Mouse (Mus musculus) A20 (cell line): Measurements from ENCODE around the gene Ablim2.
A peak's percentile ranks its signal among the peaks of the same experiment; 100 is the strongest.

ENCODE experiments used
- DNase-seq: peaks from one replicate; pipeline ENCODE4 v3.0.0-alpha.2; 2011; ENCODE audit warnings: low read depth, low spot score

The Ablim2 gene

GRCm38 (mm10) chr5:35811639-35812295, 54.1 kb downstream of the Ablim2 start:
- no peak for DNase-seq

DNA sequence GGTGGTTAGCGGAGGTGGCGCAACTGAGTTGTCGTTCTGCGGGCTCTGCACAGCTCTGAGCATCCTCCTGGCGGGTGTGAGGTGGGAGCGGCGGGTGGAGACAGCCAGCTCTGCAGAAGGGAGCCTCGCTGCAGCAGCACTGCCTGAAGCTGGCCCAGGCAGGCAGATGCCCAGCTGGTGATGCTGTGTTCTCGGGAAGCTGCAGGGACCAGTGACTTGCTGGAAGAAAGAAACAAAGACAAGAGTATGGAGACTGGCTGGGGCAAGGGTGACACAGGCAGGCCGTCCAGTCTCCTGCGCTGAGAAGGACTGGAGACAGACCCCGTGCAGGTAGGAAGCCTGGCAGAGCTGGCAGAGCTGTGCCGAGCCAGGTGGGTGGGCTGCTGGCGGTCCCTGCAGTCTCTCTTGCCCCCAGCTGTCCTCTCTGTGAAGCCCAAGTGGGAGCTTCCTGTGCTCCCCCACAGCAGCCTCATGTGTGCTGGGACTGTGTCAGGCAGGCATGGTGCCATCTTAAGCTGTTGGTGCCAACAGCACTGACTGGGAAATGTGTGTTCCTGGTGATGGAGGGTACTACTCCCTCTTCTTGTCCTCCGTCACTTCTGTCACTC, 56.8 kb downstream of the Ablim2 start:
- no peak for DNase-seq

- DNase-seq = no peak
Observed at GRCm38 (mm10) chr5:35815051-35815450, 57.4 kb downstream of the Ablim2 start.

GRCm38 (mm10) chr5:35817266-35817665, 59.6 kb downstream of the Ablim2 start:
- peak; percentile 76 for DNase-seq

DNA sequence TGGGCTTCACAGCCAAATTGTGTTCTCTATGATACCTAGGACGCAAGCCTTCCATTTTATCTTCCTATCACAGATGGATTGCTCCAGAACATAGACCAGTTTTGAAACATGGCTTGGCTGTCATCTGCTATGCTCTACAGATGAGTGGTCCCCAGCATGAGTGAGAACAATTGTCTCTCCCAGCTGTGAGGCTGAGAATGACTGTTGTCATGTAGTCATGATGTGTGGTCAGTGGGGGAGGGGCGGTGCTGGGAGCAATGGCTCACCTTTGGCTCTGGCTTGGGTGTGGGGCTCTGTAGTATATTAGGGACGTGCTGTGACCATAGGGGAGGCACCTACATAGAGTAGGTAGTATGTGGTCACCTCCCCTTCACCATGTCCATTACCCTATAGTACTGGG, 60.2 kb downstream of the Ablim2 start:
- DNase-seq = peak; percentile 44

DNA sequence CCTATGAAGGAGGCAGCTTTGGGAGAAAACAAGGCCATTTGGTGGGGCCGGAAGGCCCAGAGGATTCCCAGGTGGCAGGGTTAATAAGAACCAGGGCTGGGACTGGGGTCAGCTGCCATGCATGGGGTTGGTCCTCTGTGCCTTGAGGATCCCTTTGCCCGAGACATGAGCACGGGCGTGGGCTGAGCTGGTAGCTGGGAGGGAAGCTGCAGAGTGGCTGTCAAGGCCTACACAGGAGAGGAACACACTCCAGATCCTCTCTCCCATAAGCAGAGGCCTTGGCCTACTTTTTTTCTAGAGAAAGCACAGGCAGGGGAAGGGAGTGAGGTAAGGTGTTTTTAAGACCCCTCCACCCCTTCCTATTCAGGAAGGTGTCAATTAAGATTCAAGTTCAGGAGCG, 65.0 kb downstream of the Ablim2 start:
- no peak for DNase-seq

DNA sequence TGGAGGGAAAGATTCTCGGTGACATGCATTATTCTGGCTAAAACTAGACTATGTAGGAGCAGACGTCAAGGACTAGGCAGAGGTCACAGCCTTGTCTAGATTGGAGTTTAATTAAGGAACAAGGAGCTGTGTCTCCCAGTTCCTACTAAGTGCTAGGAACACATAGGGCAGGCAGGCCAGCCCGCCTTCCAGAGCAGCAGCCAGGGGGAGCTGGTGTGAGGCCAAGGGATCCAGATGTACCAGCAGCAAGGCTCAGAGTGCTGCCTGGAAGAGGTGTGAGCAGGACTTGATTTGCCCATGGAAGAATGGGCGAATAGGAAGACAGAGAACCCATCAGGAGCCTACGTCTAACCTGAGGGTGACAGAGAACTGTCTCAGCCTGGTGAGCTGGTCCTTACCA, 68.8 kb downstream of the Ablim2 start:
- no peak for DNase-seq

GRCm38 (mm10) chr5:35827075-35827474, 69.4 kb downstream of the Ablim2 start:
- DNase-seq = no peak

GRCm38 (mm10) chr5:35827856-35828255, 70.2 kb downstream of the Ablim2 start:
- no peak for DNase-seq

- DNase-seq = no peak
Observed at GRCm38 (mm10) chr5:35830101-35830500, 72.4 kb downstream of the Ablim2 start.

DNA sequence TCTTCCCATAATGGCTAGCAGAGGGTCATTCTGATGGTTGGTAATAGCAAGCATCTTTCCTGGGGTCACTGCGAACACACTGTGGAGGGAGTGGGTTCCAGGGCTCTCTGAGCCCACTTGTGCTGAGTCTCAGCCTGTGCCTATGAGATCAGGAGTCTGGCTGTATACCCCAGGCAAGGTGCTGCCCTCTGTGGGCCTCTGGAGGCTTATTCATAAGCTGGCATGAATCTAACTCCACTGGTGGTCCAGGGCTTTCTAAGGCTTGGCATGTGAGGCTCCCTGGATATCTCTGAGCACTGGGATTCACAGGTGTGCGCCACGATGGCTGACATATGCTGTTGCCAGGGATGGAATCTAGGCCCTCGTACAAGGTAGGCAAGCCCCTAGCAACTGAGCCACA, 76.2 kb downstream of the Ablim2 start:
- no peak for DNase-seq

DNA sequence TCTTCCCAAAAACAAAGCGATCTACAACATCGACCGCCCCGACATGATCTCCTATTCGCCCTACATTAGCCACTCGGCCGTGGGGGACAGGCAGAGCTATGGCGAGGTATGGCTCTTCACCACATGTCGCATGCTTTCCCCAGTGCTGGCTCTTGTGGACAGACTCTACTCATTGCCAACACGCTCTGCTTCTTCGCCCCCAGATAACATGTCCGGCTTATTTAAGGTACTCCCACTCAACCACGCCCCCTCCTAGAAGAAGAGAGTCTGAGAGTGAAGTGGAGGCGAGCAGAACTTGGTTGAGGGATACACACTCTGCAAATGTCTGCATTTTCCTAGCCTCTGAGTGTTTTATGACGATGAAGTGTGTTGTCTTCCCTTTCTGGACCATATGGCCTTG, 79.3 kb downstream of the Ablim2 start:
- no peak for DNase-seq

GRCm38 (mm10) chr5:35839262-35839661, 81.6 kb downstream of the Ablim2 start:
- peak; percentile 51 for DNase-seq

- DNase-seq = peak; percentile 24
Observed at GRCm38 (mm10) chr5:35851485-35851884, 93.8 kb downstream of the Ablim2 start.

- no peak for DNase-seq
Observed at GRCm38 (mm10) chr5:35853463-35853862, 95.8 kb downstream of the Ablim2 start.

GRCm38 (mm10) chr5:35856245-35856644, 98.6 kb downstream of the Ablim2 start:
- no peak for DNase-seq

DNA sequence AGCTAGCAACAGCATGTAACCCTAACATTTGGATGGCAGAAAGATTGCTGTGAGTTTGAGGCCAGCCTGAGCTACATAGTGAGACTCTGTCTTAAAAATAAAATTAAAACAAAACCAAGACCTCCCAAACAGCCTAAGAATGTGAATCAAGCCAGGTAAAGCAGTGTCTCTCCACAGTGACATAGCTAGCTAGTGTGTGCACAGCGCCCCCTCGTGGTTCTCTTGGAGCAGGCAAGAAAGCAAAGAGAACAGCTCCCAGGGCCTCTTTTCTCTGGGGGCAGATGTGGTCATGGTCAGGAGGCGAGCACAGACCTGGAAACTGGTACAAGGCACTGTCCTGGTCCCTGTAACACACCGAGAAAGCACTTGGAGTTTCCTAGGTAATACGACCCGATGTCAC, 100.4 kb downstream of the Ablim2 start:
- peak; percentile 68 for DNase-seq

- no peak for DNase-seq
Observed at GRCm38 (mm10) chr5:35861456-35861855, 103.8 kb downstream of the Ablim2 start.

- DNase-seq = no peak
Observed at GRCm38 (mm10) chr5:35869973-35870372, 112.3 kb downstream of the Ablim2 start.

GRCm38 (mm10) chr5:35870408-35871012, 112.8 kb downstream of the Ablim2 start:
- peak; percentile 67 for DNase-seq

- DNase-seq = no peak
Observed at GRCm38 (mm10) chr5:35873382-35873781, 115.7 kb downstream of the Ablim2 start.

DNA sequence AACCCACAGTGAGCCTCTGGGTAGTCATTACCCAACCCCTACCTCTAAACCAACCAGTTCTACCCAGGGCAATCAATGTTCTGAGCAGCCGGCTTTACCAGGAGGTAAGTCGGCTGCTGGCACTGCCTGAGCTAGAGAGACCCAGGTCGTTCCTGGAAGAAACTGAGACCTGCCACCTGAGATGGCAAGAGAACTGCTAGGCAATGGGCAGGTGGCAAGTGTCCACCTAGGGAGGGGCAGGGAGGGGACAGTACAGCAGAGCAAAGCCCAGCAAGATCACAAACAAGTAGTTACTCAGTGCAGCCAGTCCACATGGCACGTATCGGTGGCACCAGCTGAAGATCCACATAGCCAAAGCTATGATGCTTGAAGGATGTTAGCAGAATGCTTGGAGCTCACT, 118.6 kb downstream of the Ablim2 start:
- no peak for DNase-seq

GRCm38 (mm10) chr5:35879199-35879598, 121.5 kb downstream of the Ablim2 start:
- DNase-seq = no peak
